Mouse (Mus musculus) limb, embryonic 10.5 days (tissue): ENCODE measurements around the gene Pxdc1. TPM values are rescaled to one million over a fixed set of nuclear protein-coding genes. Genes with fewer than 3 reads are reported as not detected.

ENCODE experiments used
- DNase-seq: peaks from one replicate; pipeline ENCODE4 v3.0.0-alpha.2; 2017; ENCODE audit warnings: low spot score
- H3K27ac ChIP-seq: fragments of 300-500 bp; sonication (generic); 2 replicates; pipeline ENCODE4 v1.5.1; 2016; ENCODE audit warnings: mild to moderate bottlenecking
- H3K27me3 ChIP-seq: fragments of 300-500 bp; sonication (generic); 2 replicates; pipeline ENCODE4 v1.6.1; 2016; ENCODE audit warnings: low read depth, mild to moderate bottlenecking; ENCODE audit not compliant: poor library complexity, severe bottlenecking
- H3K36me3 ChIP-seq: fragments of 300-500 bp; sonication (generic); 2 replicates; pipeline ENCODE4 v1.6.1; 2016; ENCODE audit warnings: mild to moderate bottlenecking, moderate library complexity
- H3K4me1 ChIP-seq: fragments of 300-500 bp; sonication (generic); 2 replicates; pipeline ENCODE4 v1.6.1; 2016
- H3K4me3 ChIP-seq: fragments of 300-500 bp; sonication (generic); 2 replicates; pipeline ENCODE4 v1.5.1; 2016; ENCODE audit warnings: mild to moderate bottlenecking, moderate library complexity
- H3K9me3 ChIP-seq: fragments of 300-500 bp; sonication (generic); replicated peaks from 2 replicates; pipeline ENCODE4 v1.6.1; 2016; ENCODE audit warnings: mild to moderate bottlenecking
- WGBS: fragments of 180-500 bp; shearing (Covaris S2); methylation state at CpG from one replicate; pipeline ENCODE4 v1.1.7; 2016; 5-methylcytosine and 5-hydroxymethylcytosine counted together
- polyA plus RNA-seq: library from polyadenylated mRNA; unstranded; fragments of >200 nt; fragmentation: Nextera tagmentation; extraction: Ambion mirVana; gene quantifications from 2 replicates; pipeline ENCODE4 v1.2.1, GENCODE M21; 2016

The Pxdc1 gene
- polyA plus RNA-seq, 1 experiment from 2014 or later, result 1.9 TPM

DNA sequence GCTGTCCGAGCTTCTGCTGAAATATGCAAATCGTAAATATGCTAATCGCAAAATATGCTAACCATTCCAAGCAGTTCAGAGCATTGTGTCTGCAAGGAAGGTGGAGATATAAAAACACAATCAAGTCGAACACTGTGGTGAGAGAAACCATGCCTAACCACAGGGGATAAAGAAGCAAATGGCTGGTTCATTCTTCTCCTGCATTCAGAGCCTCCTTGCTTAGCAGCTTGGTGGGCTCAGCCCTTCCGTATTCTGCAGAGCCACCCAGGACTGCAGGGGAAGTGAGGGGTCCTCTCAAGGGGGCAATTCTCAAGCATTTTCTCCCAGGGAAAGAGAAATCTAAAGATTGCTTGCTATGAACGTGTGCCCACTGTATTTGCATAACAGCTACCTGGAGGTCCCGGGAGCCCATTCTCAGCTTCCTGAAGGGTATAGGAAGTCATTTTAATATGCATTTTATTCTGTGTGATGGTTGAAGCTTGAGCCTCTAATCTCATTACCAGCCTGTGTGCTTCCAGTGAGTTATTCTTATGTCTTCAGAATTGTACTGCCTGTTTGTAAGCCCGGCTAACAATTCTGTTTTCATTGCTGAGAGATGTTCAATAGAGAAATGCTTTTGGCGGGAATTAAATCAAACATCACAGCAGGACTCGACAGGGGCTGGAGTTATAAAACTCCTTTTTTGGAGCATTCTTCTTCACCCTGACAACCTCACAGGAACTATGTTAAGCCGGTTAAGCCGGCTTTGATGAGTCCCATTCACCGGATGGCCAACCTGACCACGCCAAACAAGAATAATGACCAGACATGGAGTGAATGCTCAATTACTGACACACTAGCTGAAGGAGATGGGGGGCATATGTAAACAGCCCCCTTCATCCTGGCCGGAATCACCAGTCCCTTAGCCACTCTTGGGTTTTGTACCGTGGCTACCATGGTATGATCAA lies 16.9 kb upstream of the Pxdc1 start:
- 62% methylated on average over 16 of the region's 16 CpGs for WGBS
- H3K4me3 ChIP-seq, result no peak overlapping the region
- no peaks in the 10 kb centered on the region for H3K9me3 ChIP-seq
- DNase-seq, result no peak
- no peaks in the 10 kb centered on the region for H3K36me3 ChIP-seq
- no peak overlapping the region for H3K27ac ChIP-seq
- peaks cover 3% of the 10 kb centered on the region; the same call in 1 of the 2 replicates for H3K4me1 ChIP-seq
- H3K27me3 ChIP-seq, result no peaks in the 10 kb centered on the region

DNA sequence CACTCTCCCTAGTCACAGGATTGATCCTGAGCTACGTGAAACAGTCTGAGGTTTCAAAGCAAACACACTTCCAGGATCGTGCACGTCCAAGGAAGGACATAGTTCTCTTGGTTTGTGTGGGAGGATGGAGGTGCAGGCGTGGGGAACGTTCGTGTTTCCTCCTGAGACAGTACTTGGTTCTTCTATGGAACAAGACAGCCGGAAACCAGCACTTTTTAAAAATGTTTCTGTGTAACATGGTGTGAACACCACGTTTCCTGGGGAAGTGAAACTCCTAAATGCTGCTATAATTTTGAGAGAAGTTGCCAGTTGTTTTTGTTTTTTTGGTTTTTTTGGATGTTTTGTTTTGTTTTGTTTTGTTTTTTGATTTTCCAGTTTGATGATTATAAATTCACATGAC lies 13.9 kb upstream of the Pxdc1 start:
- no peak overlapping the region for H3K27ac ChIP-seq
- H3K27me3 ChIP-seq, result no peaks in the 10 kb centered on the region
- H3K4me1 ChIP-seq, result peaks cover 3% of the 10 kb centered on the region; the same call in 1 of the 2 replicates
- 82% methylated on average over 8 of the region's 8 CpGs for WGBS
- H3K4me3 ChIP-seq, result no peak overlapping the region
- DNase-seq, result no peak
- H3K9me3 ChIP-seq, result no peaks in the 10 kb centered on the region
- H3K36me3 ChIP-seq, result no peaks in the 10 kb centered on the region

DNA sequence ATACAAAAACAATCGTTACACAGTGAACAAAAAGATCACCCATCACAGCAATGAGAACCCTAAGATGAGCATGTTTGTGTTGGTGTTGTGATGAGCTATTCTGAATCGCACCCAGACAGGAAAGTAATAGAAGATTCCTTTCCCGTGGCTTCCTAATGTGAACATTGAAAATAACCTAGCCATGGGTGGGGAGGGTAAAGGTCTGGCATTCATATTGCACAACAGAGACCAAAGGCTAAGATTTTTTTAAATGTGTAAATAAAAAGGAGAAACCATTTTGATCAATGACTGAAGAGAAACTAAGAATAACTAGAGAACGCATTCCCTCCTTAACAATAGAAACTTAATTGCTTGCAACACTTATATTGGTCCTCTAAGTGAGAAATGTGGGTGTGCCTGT lies 11.8 kb upstream of the Pxdc1 start:
- 93% methylated on average over 4 of the region's 4 CpGs for WGBS
- Histone ChIP-seq H3K4me3 (no peak overlapping the region), H3K27me3 (no peaks in the 10 kb centered on the region), H3K4me1 (peaks cover 2% of the 10 kb centered on the region; the same call in 1 of the 2 replicates), H3K36me3 (no peaks in the 10 kb centered on the region), H3K27ac (no peak overlapping the region), H3K9me3 (no peaks in the 10 kb centered on the region)
- DNase-seq, result no peak

DNA sequence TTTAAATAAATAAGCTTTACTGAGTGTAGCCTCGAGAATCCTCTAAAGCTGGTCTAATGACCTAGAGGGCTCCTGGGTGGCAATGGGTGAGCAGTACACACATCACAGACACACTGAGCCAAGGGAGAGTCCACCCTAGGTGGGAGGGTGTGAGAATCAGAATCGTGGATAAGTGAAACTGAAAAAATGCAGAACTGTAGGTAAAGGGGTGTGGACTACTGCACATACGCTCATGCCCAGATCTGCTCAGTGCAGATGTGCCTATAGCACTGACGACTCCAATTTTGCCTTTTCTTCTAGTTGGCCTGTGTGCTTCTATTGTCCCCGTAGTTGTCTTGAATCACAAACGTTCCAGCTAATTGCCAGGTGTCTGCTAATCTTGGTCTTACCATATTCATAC lies 10.5 kb upstream of the Pxdc1 start:
- Histone ChIP-seq H3K36me3 (no peaks in the 10 kb centered on the region), H3K27me3 (no peaks in the 10 kb centered on the region), H3K9me3 (no peaks in the 10 kb centered on the region), H3K4me1 (no peaks in the 10 kb centered on the region), H3K4me3 (no peak overlapping the region), H3K27ac (no peak overlapping the region)
- 89% methylated on average over 6 of the region's 6 CpGs for WGBS
- DNase-seq, result no peak

DNA sequence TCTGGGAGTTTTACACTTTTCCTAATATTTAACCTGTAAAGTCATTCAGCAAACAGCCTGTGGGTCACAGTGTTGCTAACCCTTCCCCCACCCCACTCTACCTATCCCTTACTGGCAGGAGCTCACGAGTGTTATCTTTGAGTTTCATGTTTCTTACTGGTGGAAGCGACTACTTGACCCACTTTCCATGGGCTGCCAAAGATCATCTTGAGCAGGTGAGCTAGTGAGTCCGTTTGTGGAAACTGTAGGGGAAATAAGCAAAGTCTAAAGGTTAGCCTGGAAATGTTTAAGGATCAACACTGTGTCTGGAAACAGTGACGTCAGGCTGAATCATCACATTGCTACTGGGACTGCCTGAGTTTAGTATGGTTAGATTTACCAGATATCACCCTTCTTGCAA lies 6.2 kb upstream of the Pxdc1 start:
- Histone ChIP-seq H3K27me3 (peaks cover 6% of the 10 kb centered on the region), H3K27ac (no peak overlapping the region)

DNA sequence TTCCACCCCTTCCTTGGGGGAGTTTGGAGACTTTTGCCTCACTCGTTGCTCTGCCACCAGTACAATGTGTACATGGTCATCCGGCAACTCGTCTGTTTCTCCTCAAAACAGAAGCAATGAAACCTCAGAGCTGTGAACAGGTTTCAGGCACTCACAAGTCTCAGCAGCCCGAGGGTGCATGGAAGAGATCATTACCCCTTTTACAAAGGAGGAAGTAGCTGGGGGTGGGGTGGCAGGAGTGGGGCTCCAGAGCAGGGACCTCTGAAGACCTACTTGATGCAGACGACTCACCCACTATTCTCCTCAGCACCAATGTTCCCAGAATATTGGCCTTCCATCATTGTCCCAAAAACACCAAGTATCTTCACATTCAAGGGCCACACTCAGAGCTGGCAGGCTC lies 3.1 kb upstream of the Pxdc1 start:
- Histone ChIP-seq H3K4me1 (peaks cover 23% of the 10 kb centered on the region), H3K9me3 (no peaks in the 10 kb centered on the region), H3K4me3 (no peak overlapping the region), H3K36me3 (no peaks in the 10 kb centered on the region), H3K27ac (no peak overlapping the region), H3K27me3 (peaks cover 36% of the 10 kb centered on the region)
- 83% methylated on average over 5 of the region's 5 CpGs for WGBS
- no peak for DNase-seq

More for the DNA sequence above, 6.2 kb upstream of the Pxdc1 start:
- DNase-seq, result no peak
- Histone ChIP-seq H3K9me3 (no peaks in the 10 kb centered on the region), H3K4me3 (no peak overlapping the region), H3K36me3 (no peaks in the 10 kb centered on the region), H3K4me1 (no peaks in the 10 kb centered on the region)
- 74% methylated on average over 4 of the region's 4 CpGs for WGBS

DNA sequence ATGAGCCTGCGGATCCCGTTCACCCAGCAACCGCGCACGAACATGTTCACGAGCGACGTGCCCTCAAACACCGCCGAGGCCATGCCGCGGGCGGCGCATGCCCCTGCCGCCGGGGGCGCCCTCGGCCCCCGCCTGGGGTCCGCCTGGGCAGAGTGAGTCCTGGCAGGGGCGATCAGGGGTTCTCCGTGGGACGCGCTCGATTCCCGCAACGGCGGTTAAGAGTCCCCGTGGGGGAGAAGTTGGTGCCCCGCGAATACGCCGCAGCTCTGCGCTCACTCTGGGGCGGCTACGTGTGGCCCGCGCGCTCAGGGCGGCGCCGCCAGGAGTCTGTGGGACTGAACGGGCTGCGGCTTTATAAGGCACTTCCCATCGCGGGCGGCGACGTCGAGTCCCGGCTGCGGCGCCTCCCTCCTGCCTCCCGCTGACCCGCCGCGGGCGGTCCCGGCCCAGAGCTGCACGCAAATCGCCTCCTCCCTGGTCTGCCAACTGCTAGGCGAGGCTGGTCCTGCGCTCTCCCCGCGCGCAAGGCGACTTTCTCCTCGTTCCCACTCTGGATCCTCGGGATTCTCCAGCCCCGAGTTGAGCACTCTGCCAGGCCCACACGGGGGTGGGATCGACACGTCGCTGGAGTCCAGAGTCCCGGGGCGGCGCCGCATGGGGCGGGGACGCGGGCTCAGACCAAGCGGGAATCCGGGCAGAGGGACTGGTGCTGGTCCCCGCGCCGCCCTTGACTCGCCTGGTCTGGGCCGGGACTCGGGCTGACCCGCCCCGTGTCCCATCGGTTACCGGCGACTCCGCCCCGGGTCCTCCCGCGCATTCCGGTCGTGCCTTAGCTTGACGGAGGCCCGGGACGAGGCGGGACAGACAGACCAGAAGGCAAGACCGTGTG lies 689 bp downstream of the Pxdc1 start:
- H3K4me1 ChIP-seq, result peaks cover 29% of the 10 kb centered on the region
- H3K27ac ChIP-seq, result peak overlapping the region; percentile 81
- peak; percentile 75 for DNase-seq
- peak overlapping the region; percentile 63 for H3K4me3 ChIP-seq
- peaks cover 64% of the 10 kb centered on the region for H3K27me3 ChIP-seq
- H3K9me3 ChIP-seq, result no peaks in the 10 kb centered on the region
- H3K36me3 ChIP-seq, result no peaks in the 10 kb centered on the region
- WGBS, result under 1% methylated on average over 105 of the region's 105 CpGs

DNA sequence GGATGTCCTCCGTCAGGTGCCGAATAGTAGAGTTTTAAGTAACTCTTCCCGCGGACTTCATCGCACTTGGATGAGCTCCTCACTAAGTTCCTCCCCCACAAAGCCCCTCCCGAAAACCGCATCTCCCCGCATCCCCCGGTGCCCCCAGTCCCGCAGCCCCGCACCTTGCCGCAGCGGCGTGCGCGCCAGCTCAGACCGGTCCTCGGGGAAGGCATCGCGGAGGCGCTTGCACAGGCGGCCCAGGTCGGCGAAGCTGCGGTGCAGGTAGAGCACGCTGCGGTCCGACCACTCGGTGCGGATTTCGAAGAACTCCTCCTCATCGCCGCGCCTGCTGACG lies 1.3 kb downstream of the Pxdc1 start:
- Histone ChIP-seq H3K27ac (peak overlapping the region; percentile 81), H3K36me3 (no peaks in the 10 kb centered on the region), H3K27me3 (peaks cover 64% of the 10 kb centered on the region), H3K4me1 (peaks cover 29% of the 10 kb centered on the region), H3K4me3 (peak overlapping the region; percentile 63), H3K9me3 (no peaks in the 10 kb centered on the region)
- WGBS, result under 1% methylated on average over 35 of the region's 35 CpGs
- DNase-seq, result peak; percentile 66

DNA sequence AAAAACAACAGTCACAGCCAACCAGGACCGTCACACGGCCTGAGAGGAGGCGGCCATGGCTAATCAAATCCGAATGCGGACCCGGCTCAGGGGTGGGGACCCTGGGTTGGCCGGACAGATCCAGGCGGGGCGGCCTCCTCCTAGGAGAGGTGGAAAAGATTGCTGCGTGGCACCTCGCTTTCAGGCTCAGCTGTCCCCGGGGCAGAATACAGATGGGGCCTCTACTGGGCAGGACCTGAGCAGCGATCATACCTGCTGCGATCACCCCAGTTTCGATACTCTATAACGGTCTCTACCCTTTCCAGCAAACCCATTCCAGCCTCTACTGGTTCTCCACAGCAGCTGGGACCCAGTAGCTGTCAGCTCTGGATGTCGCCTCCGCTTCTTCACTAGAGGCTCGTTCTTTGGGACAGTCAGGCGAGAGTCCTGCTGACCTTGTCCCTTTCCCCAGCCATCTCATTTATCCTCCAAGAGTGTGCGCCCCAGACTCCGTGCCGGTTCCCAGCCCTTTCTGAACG lies 1.8 kb downstream of the Pxdc1 start:
- H3K4me3 ChIP-seq, result peak overlapping the region; percentile 63
- 2% methylated on average over 24 of the region's 24 CpGs for WGBS
- H3K9me3 ChIP-seq, result no peaks in the 10 kb centered on the region
- H3K36me3 ChIP-seq, result no peaks in the 10 kb centered on the region
- H3K27me3 ChIP-seq, result peaks cover 64% of the 10 kb centered on the region
- DNase-seq, result peak; percentile 67
- peaks cover 29% of the 10 kb centered on the region for H3K4me1 ChIP-seq
- peak overlapping the region; percentile 81; the same call in 1 of the 2 replicates for H3K27ac ChIP-seq

DNA sequence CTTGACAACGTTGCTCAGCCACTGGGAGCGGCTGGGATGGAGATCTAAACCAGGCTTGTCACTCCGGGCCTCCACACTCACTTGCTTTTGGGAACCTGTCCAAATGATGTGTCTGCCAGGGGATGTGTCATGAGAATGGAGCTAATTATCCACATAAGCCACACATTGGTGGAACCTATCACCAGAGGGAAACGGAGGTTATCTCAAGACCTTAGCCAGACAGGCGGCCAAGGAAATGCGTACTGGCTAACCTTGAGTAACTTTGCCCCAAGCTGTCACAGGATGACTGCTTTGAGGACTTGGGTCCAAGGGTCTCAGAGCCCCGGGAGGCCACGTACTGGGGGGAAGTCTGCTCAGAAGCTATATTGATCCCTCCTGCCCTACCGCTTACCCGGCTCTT lies 2.3 kb downstream of the Pxdc1 start:
- WGBS, result 21% methylated on average over 10 of the region's 10 CpGs
- Histone ChIP-seq H3K27me3 (peaks cover 64% of the 10 kb centered on the region), H3K27ac (no peak overlapping the region), H3K4me3 (peak overlapping the region; percentile 63), H3K4me1 (peaks cover 29% of the 10 kb centered on the region), H3K9me3 (no peaks in the 10 kb centered on the region), H3K36me3 (no peaks in the 10 kb centered on the region)
- peak; percentile 37 for DNase-seq

DNA sequence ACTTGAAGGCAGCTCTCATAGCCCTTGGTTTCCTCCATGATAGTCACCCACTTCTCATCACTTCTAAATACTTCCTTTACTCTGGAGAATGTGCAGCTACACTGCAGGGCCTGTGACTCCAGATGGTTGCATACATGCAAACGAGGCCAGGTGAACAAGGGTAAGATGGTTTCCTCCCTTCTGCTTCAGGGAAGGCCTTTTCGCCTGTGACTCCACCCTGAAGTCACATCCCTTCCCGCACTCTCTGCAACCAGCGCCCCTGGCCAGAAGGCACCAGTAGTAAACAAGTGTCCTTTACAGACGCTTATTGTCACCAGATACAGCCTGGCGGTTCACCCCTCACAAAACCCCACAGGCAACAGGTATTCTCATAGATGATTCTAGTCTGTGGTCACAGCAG lies 2.9 kb downstream of the Pxdc1 start:
- peaks cover 65% of the 10 kb centered on the region for H3K27me3 ChIP-seq
- DNase-seq, result no peak
- no peaks in the 10 kb centered on the region for H3K36me3 ChIP-seq
- H3K27ac ChIP-seq, result no peak overlapping the region
- 49% methylated on average over 6 of the region's 6 CpGs for WGBS
- H3K4me3 ChIP-seq, result peak overlapping the region; percentile 63; the same call in 1 of the 2 replicates
- H3K9me3 ChIP-seq, result no peaks in the 10 kb centered on the region
- H3K4me1 ChIP-seq, result peaks cover 29% of the 10 kb centered on the region

DNA sequence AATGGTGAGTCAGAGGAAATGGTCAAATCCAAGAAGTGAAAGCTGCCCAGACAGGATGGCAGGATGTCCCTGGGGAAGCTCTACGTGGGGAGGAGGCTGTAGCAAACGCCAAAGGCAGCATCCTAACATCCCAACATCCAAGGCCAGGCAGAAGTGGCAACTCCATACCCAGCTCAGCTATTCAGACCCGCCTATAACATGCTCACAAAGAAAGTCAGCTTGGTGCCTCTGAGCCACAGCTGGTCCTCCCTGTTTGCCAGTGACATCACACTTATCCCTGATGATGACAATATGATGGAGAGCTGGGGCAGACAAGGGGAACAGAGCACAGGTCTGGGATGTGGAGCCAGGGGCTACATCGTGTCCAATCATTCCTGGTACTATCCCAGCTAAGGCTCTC lies 5.5 kb downstream of the Pxdc1 start:
- DNase-seq, result no peak
- peaks cover 34% of the 10 kb centered on the region for H3K4me1 ChIP-seq
- WGBS, result 64% methylated on average over 4 of the region's 4 CpGs
- no peak overlapping the region for H3K4me3 ChIP-seq
- peaks cover 49% of the 10 kb centered on the region for H3K27me3 ChIP-seq
- no peaks in the 10 kb centered on the region for H3K36me3 ChIP-seq
- H3K27ac ChIP-seq, result no peak overlapping the region
- H3K9me3 ChIP-seq, result no peaks in the 10 kb centered on the region

DNA sequence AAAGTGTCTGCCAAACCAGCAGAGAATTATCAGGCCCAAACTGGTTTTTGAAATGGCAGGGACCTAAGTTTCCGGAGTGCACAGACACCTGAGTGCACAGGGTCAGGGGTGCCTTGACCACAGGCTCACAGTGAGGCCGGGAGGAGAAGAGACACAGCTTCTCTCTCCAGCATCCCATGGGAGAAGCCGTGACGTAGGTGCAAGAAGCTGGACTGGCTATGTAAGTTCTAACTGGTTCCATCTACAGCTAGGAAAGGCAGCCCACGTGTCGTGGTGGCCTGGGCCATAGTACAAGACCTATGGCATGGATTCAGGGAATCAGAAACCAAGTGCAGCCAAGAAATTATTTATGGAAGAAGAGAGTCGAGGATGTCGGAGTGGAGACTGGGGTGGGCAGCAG lies 6.1 kb downstream of the Pxdc1 start:
- no peaks in the 10 kb centered on the region for H3K36me3 ChIP-seq
- peaks cover 29% of the 10 kb centered on the region for H3K4me1 ChIP-seq
- no peak for DNase-seq
- peaks cover 43% of the 10 kb centered on the region for H3K27me3 ChIP-seq
- H3K27ac ChIP-seq, result no peak overlapping the region
- H3K4me3 ChIP-seq, result no peak overlapping the region
- no peaks in the 10 kb centered on the region for H3K9me3 ChIP-seq
- 84% methylated on average over 8 of the region's 8 CpGs for WGBS
